Mouse (Mus musculus): Measurements from ENCODE around the gene Alk. TPM values are rescaled to one million over a fixed set of nuclear protein-coding genes. Genes with fewer than 3 reads are reported as not detected.

Gene Alk
- polyA plus RNA-seq, 1 experiment from 2014 or later: 0.09 TPM

DNA sequence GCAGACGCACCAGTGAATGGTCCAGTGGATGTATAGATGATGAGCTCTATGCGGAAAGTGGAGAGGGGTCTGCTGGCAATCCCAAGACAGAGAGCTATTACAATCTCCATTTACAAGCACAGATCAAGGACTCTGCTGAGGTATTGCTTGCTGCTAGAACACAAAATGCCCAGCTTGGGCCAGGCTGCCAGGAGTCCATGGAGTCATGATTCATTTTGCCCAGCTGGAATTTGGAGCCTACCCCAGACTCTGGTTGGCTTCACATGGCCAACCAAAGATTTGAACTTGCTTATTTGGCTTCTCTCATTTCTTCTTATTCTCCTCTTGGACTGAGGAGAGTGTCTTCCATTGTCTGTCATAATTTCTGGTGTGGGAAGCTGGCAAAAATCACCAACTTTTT, 558.8 kb downstream of the Alk start:
- Histone ChIP-seq H3K4me1 (peaks cover 17% of the 10 kb centered on the region), H3K27ac (no peak overlapping the region), H3K27me3 (ENCODE audit: poor library complexity, severe bottlenecking) (no peaks in the 10 kb centered on the region), H3K36me3 (replicated peaks) (no peaks in the 10 kb centered on the region), H3K4me3 (no peak overlapping the region), H3K9me3 (no peaks in the 10 kb centered on the region)
- no peak for DNase-seq (ENCODE audit: extremely low spot score, low spot score)
- WGBS: 96% methylated on average over 2 of the region's 2 CpGs

DNA sequence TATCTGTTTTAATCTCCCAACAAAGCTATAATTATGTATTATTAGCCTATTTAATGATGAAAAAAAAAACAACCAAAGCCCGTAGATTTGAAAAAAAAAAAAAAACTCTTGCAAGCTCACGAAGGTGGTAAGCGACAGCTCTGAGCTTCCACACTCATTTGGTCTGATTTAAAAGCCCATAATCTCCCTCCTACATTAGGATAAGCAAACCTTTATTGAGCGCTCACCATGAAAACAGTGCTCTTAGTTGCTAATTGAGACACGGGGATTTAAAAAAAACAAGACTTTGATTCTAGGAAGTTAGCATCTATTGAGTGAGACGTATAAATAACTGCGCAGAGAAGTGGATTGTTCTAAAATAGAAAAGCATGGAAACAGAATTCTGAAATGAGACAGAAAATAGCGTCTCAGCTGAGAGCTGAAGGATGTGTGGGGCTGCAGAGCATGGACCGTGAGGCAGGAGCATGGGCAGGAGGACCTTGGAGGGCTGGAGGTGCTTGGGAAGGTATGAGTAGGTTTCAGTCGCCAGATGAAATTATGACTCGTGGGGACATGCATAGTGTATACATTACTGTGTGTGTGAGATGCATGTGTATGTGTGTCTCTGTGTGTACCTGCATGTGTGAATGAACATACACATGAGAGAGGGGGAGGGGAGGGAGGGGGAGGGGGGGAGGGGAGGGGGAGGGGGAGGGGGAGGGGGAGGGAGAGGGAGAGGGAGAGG, 560.6 kb downstream of the Alk start:
- Histone ChIP-seq H3K9me3 (no peaks in the 10 kb centered on the region), H3K27ac (no peak overlapping the region), H3K27me3 (ENCODE audit: poor library complexity, severe bottlenecking) (no peaks in the 10 kb centered on the region), H3K4me3 (no peak overlapping the region), H3K4me1 (peaks cover 23% of the 10 kb centered on the region), H3K36me3 (replicated peaks) (no peaks in the 10 kb centered on the region)
- DNase-seq (ENCODE audit: extremely low spot score, low spot score): no peak
- 55% methylated on average over 11 of the region's 11 CpGs for WGBS

DNA sequence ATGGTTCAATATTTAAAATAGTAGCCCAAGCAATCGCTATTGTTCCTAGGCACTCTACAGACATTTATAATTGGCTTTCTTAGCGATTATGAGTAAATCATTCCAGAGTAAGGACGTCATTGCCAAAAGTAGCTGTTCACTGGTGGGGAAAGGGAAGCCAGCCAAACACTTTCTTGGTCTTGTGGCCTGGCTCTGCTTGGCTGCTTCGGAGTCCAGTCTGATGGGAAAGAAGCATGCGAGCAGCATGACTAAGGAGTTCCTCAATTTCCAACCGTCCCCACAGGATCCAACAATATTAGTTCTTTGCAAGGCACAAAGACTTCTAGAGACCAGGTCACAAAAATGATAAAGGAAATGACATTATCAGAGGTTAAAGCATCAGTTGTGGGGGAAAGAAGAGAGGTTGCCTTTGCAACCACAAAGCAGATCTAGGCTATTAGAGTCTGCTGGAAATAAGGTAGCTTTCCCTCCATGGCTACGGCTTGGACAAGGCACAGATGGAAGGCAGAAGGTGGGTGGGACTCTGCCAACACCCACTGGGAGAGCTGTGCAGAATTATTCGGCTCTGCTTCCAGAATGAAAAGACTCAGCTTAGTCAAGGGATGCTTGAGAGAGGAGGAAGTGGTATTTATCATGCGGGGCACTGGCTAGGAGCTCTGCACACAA, 561.3 kb downstream of the Alk start:
- DNase-seq (ENCODE audit: extremely low spot score, low spot score): no peak
- WGBS: 61% methylated on average over 9 of the region's 9 CpGs
- Histone ChIP-seq H3K9me3 (no peaks in the 10 kb centered on the region), H3K36me3 (replicated peaks) (no peaks in the 10 kb centered on the region), H3K27me3 (ENCODE audit: poor library complexity, severe bottlenecking) (no peaks in the 10 kb centered on the region), H3K4me1 (peaks cover 23% of the 10 kb centered on the region), H3K27ac (no peak overlapping the region), H3K4me3 (no peak overlapping the region)

DNA sequence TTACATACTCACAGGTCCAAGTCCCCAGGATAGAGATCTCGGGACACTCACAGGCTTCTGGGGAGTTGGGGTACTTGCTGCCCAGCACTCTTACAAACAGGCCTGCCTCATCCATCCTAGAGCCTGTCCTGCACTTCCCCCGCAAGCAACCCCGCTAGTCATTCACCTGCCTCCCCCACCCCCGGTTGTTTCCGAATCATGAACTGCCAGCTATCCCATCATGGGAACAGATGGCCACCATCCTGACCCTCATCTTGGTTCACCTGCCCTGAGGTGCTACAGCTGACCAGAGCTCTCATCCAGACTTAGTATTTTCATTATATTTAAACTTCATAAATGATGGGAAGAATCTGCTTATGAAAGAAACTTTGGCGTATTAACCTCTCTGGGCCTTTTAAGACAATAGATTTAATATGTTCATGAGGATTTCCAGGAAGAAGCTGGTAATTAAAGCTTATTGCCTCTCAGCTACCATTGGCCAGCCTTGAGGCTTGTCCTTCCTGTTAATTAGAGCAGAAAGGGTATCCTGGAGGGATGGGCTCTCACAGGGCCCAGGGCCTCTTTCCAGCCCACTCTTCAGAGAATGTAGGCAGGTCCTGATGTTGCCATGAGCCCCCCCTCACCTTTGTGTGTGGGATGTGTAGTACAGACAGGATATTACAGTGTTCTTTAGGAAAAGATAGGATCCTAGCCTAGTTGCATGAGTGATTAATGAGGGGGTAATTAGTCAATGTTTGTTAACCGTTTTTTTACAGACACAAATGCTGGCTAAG, 565.1 kb downstream of the Alk start:
- DNase-seq (ENCODE audit: extremely low spot score, low spot score): no peak
- no peaks in the 10 kb centered on the region for H3K36me3 ChIP-seq (replicated peaks)
- H3K27ac ChIP-seq: no peak overlapping the region
- peaks cover 23% of the 10 kb centered on the region for H3K4me1 ChIP-seq
- H3K27me3 ChIP-seq (ENCODE audit: poor library complexity, severe bottlenecking): no peaks in the 10 kb centered on the region
- 87% methylated on average over 7 of the region's 7 CpGs for WGBS
- H3K9me3 ChIP-seq: no peaks in the 10 kb centered on the region
- no peak overlapping the region for H3K4me3 ChIP-seq

DNA sequence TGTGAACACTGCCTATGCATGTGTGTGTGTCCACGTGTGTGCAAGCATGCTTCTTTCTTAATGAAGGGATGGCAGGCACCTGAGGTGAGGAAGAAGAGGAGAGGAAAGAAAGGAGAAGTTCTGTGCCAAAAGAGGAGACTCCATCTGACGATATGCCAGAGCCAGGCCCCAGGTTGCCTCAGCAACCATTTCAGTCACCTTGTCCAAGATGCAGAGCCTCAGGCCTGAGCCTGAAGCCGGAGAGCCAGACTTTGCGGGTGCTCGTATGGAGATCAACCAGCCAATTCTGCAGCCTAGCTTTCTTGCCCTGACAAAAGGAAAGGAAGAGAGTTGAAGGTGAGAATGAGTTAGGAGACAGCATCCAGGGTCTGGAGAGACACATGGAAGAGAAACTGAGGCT, 566.1 kb downstream of the Alk start:
- H3K27me3 ChIP-seq (ENCODE audit: poor library complexity, severe bottlenecking): no peaks in the 10 kb centered on the region
- H3K9me3 ChIP-seq: no peaks in the 10 kb centered on the region
- 85% methylated on average over 5 of the region's 5 CpGs for WGBS
- H3K4me3 ChIP-seq: no peak overlapping the region
- DNase-seq (ENCODE audit: extremely low spot score, low spot score): no peak
- H3K4me1 ChIP-seq: peaks cover 17% of the 10 kb centered on the region
- no peak overlapping the region for H3K27ac ChIP-seq
- H3K36me3 ChIP-seq (replicated peaks): no peaks in the 10 kb centered on the region

DNA sequence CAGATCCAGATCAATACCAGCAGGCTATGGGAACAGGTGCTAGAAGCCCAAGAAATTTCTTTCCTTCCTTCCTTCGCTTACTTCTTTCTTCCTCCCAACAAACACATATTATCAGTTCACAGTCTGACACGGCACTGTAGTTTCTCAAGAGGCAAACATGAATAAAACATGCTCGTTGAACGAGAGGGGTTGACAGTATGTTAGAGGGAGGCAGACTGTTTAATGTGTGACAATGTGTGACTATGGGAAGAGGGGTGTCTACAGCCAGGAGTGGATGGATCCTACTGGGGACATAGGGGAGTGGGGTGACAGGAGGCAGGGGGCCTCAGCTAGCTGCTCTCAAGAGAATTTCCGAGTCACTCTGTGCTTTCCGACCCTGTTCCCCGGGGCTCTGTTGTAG, 573.8 kb downstream of the Alk start:
- DNase-seq (ENCODE audit: extremely low spot score, low spot score): no peak
- Histone ChIP-seq H3K4me3 (no peak overlapping the region), H3K4me1 (peaks cover 2% of the 10 kb centered on the region; the same call in 1 of the 2 replicates), H3K27ac (no peak overlapping the region), H3K36me3 (replicated peaks) (no peaks in the 10 kb centered on the region), H3K9me3 (no peaks in the 10 kb centered on the region), H3K27me3 (ENCODE audit: poor library complexity, severe bottlenecking) (no peaks in the 10 kb centered on the region)
- 91% methylated on average over 7 of the region's 7 CpGs for WGBS

DNA sequence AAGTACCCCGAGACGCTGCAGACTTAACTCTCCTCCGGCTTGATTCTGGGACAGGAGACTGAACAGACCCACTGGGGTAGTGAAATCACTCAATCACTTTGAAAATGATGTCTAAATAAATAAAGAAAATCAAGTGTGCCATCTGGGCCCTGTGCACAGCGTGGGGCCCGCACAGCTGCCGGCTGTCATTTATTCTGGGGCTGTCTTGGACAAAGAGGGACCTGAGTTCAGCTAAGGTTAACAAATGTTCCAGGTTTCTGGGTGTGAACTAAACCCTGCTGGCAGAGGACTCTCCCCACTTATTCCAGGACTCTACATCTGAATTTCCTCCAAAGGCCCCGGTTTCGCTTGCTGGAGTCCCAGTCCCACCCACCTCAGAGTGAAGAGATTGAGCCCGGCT, 581.1 kb downstream of the Alk start:
- Histone ChIP-seq H3K4me1 (no peaks in the 10 kb centered on the region), H3K36me3 (replicated peaks) (no peaks in the 10 kb centered on the region), H3K9me3 (no peaks in the 10 kb centered on the region), H3K4me3 (no peak overlapping the region), H3K27ac (no peak overlapping the region), H3K27me3 (ENCODE audit: poor library complexity, severe bottlenecking) (no peaks in the 10 kb centered on the region)
- DNase-seq (ENCODE audit: extremely low spot score, low spot score): no peak
- 87% methylated on average over 9 of the region's 9 CpGs for WGBS

DNA sequence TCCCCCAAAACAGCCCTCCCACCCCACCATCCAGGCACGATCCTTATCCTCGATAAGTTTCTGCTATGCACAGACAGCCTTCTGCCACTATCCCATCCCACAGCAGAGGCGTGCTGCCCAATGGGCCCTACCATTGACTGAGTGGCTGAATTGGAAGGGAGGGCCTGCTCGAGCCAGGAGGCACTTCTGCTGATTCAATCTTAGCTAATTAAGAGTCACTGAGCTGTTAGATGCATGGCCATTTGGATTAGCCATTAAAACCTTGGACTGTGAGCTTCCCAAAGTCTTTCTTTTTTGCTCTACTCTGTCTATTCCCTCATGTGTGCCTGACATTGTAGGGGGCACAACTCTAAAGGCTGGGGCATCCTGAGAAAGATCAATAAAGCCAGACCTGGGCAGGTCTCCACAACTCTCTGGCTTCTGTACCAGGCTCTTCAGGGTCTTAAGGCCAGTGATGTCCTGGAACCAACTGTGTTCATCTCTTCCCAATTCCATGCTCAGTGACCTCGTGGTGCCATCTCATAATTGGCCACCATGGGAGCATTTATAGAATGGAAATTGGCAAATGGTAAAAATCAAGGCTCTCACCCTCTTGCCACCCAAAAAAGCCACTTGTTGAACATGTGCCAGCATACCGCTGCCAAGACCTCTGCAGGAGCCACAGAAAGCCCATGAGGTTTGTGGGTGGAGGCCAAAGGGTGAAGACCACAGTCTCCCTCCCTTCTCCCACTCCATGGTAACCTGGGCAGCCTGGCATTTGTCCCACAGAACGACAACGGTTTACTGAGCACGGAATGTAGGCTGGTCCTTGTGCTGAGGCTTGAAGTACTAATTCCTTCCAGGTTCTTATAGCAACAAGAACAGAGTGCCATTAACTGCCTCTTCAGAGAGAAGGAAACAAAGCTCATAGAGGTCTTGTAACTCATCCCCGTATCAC, 582.4 kb downstream of the Alk start:
- Histone ChIP-seq H3K27ac (no peak overlapping the region), H3K4me1 (no peaks in the 10 kb centered on the region), H3K9me3 (no peaks in the 10 kb centered on the region), H3K36me3 (replicated peaks) (no peaks in the 10 kb centered on the region), H3K4me3 (no peak overlapping the region), H3K27me3 (ENCODE audit: poor library complexity, severe bottlenecking) (no peaks in the 10 kb centered on the region)
- WGBS: 83% methylated on average over 10 of the region's 10 CpGs
- DNase-seq (ENCODE audit: extremely low spot score, low spot score): no peak

DNA sequence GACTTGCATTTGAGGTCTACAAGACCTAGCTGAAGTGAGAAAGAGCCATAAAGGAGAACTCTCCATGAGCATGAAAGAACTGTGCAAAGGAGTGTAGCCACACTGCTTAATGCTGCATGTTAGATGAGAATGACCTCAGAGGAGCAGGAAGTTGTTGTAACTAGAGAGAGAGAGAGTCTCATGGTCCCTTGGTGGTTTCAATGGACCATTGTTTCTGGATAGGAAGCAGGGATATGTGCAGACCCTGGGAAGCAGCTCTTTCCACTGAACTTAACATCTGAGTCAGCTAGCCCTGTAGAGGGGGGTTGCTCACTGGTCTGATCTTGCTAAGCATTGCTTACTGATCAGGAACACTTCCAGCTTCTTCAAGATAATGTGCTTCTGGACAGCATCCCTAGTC, 587.1 kb downstream of the Alk start:
- no peak for DNase-seq (ENCODE audit: extremely low spot score, low spot score)
- no peaks in the 10 kb centered on the region for H3K36me3 ChIP-seq (replicated peaks)

DNA sequence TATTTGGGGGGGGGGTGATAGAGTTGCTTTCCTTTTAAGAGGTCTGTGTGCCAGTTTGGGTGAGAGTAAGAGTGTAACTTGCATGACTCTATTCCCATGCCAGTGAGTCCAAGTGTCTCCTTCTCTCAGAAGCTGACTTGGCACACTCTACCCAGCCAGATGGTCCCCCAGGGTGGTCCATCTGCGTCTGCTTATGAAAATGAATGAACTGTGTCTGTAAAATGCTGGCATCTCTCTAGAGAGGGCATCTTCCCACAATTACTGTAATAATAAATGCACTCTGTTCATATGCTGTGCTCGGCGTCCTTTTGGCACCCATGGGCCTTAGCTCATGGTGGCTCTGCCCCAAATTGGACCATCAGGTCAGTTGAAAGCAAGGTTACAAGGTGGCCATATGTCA, 589.2 kb downstream of the Alk start:
- 83% methylated on average over 3 of the region's 3 CpGs for WGBS
- no peaks in the 10 kb centered on the region for H3K9me3 ChIP-seq
- H3K27me3 ChIP-seq (ENCODE audit: poor library complexity, severe bottlenecking): no peaks in the 10 kb centered on the region
- no peak for DNase-seq (ENCODE audit: extremely low spot score, low spot score)
- H3K27ac ChIP-seq: no peak overlapping the region
- no peaks in the 10 kb centered on the region for H3K36me3 ChIP-seq (replicated peaks)
- no peak overlapping the region for H3K4me3 ChIP-seq
- H3K4me1 ChIP-seq: no peaks in the 10 kb centered on the region

More for the DNA sequence above, 587.1 kb downstream of the Alk start:
- no peaks in the 10 kb centered on the region for H3K9me3 ChIP-seq
- H3K4me3 ChIP-seq: no peak overlapping the region
- no peak overlapping the region for H3K27ac ChIP-seq
- no peaks in the 10 kb centered on the region for H3K27me3 ChIP-seq (ENCODE audit: poor library complexity, severe bottlenecking)
- no peaks in the 10 kb centered on the region for H3K4me1 ChIP-seq

DNA sequence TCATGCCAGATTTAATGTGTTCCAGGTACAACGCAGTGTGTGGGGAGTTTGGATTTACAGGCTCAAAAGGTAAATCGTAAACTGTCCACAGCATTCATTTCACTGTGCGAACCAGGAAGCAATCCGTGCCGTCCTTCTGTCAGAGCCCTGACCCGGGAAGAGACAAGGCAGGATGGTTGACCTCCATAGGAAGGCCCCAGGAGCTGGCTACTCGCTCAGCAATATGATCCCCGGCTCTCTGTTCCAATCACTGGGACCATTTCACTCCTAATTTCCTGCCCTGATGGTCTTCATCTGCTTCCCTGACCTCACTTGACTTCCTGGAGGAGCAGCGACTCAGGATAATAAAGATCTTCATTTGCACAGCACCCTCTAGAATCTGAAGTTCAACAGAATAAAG, 591.7 kb downstream of the Alk start:
- Histone ChIP-seq H3K36me3 (replicated peaks) (no peaks in the 10 kb centered on the region), H3K9me3 (no peaks in the 10 kb centered on the region), H3K4me3 (no peak overlapping the region), H3K27ac (no peak overlapping the region), H3K4me1 (no peaks in the 10 kb centered on the region), H3K27me3 (ENCODE audit: poor library complexity, severe bottlenecking) (no peaks in the 10 kb centered on the region)
- no peak for DNase-seq (ENCODE audit: extremely low spot score, low spot score)
- 84% methylated on average over 9 of the region's 9 CpGs for WGBS

DNA sequence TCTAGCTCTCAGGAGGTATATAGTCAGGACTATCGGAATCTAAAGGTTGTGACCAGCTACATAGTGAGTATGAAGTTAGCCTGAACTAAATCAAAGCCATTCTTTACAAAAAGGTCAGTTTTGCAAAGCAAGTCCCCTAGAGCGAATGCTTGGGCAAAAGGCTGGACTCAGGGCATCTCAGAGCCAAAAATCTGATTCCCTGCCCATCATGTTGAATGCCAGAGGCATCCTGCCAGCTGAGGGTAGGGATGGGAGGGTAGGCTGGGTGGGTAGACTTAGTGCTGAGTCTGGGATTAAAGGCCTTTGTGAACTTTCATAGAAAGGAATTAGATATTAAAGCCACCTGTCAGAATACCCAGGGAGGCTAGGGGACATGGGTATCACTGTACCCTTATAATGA, 594.6 kb downstream of the Alk start:
- Histone ChIP-seq H3K4me1 (no peaks in the 10 kb centered on the region), H3K27me3 (ENCODE audit: poor library complexity, severe bottlenecking) (no peaks in the 10 kb centered on the region), H3K9me3 (no peaks in the 10 kb centered on the region), H3K4me3 (no peak overlapping the region), H3K27ac (no peak overlapping the region), H3K36me3 (replicated peaks) (no peaks in the 10 kb centered on the region)
- WGBS: 89% methylated on average over 2 of the region's 2 CpGs
- DNase-seq (ENCODE audit: extremely low spot score, low spot score): no peak

All from forebrain, embryonic 10.5 days (tissue).